Mouse (Mus musculus): ENCODE measurements around the gene Camta1.

GRCm38 (mm10) chr4:151656427-151656826 is 205.2 kb downstream of the Camta1 start:
- TF ChIP-seq CTCF (IDR thresholded peaks at IDR 0.05; ENCODE audit: borderline replicate concordance, control insufficient read depth, extremely low read depth, insufficient read depth, low read length, poor library complexity), result no peak
- no peak for TF ChIP-seq POLR2A (IDR thresholded peaks at IDR 0.05; ENCODE audit: control insufficient read depth, extremely low read depth, insufficient read depth, low read length, poor library complexity)
